Mouse (Mus musculus): ENCODE results near the gene Ptch1.

GRCm38 (mm10) chr13:63549210-63549609 lies 24.2 kb downstream of the Ptch1 start:
- TF ChIP-seq GATA1 (IDR thresholded peaks at IDR 0.05; ENCODE audit: borderline replicate concordance, low read length) (no peak), FLI1 (IDR thresholded peaks at IDR 0.05; ENCODE audit: low read length) (no peak)

Data from megakaryocyte, embryonic 14.5 days (primary cell).